Mouse (Mus musculus) liver, embryonic 14.5 days (tissue): ENCODE data around the gene Zpbp2.

Experiments
- CTCF ChIP-seq: IDR thresholded peaks from 2 replicates; pipeline ENCODE4 v1.5.1; 2016; ENCODE audit warnings: antibody characterized with exemption, low read depth, control low read depth
- EP300 ChIP-seq: IDR thresholded peaks from 2 replicates; pipeline ENCODE4 v1.6.1; 2016; ENCODE audit warnings: antibody characterized with exemption, low read depth

GRCm38 (mm10) chr11:98590548-98591445 is 39.9 kb downstream of the Zpbp2 start:
- TF ChIP-seq CTCF = no peak
- no peak for TF ChIP-seq EP300
